Mouse (Mus musculus) cerebellum, adult 2 months (tissue): ENCODE results near the gene Mettl7a1. TPM values are rescaled to one million over a fixed set of nuclear protein-coding genes. Genes with fewer than 3 reads are reported as not detected.
"Not testable (repeated sequence)": the region's sequence is repeated elsewhere in the genome, so short reads cannot be mapped to it uniquely, and the experiment has no call there.

Experiments
- DNase-seq, 2 experiments: peaks; one replicate each; pipeline ENCODE4 v3.0.0; 2021
- H3K27ac ChIP-seq: fragments of 200-500 bp; 2 replicates; pipeline ENCODE4 v1.5.1; 2012; ENCODE audit warnings: low read length, control low read depth, inconsistent platforms; ENCODE audit not compliant: insufficient read depth
- H3K27me3 ChIP-seq: fragments of 200-500 bp; 2 replicates; pipeline ENCODE4 v1.6.1; 2012; ENCODE audit warnings: inconsistent platforms, mild to moderate bottlenecking, low read length, moderate library complexity; ENCODE audit not compliant: control insufficient read depth, insufficient read depth
- H3K4me1 ChIP-seq: fragments of 200-500 bp; 2 replicates; pipeline ENCODE4 v1.6.1; 2011; ENCODE audit warnings: low read length; ENCODE audit not compliant: control insufficient read depth, insufficient read depth
- H3K4me3 ChIP-seq: fragments of 200-500 bp; replicated peaks from 2 replicates; pipeline ENCODE3; 2011; ENCODE audit warnings: mild to moderate bottlenecking, low read depth, low read length, control low read depth; ENCODE audit not compliant: insufficient read depth
- CTCF ChIP-seq: fragments of 200-500 bp; IDR thresholded peaks from 2 replicates; pipeline ENCODE4 v1.5.1; 2011; ENCODE audit warnings: low read depth, mild to moderate bottlenecking, control low read depth, low read length, moderate library complexity, borderline replicate concordance; ENCODE audit not compliant: insufficient read depth
- POLR2A ChIP-seq: fragments of 200-500 bp; IDR thresholded peaks from 2 replicates; pipeline ENCODE4 v1.6.1; 2011; ENCODE audit warnings: low read length, control low read depth, borderline replicate concordance; ENCODE audit not compliant: insufficient read depth
- WGBS: fragments of 180-500 bp; shearing (Covaris S2); methylation state at CpG from one replicate; pipeline ENCODE4 v1.1.7; 2018; 5-methylcytosine and 5-hydroxymethylcytosine counted together
- polyA plus RNA-seq: library from polyadenylated mRNA; depleted of rRNA; stranded (reverse); fragments of >200 nt; gene quantifications from 2 replicates; pipeline ENCODE4 v1.2.3, GENCODE M21; 2012

Mettl7a1 gene
- polyA plus RNA-seq, 1 experiment, result 50.5 TPM

DNA sequence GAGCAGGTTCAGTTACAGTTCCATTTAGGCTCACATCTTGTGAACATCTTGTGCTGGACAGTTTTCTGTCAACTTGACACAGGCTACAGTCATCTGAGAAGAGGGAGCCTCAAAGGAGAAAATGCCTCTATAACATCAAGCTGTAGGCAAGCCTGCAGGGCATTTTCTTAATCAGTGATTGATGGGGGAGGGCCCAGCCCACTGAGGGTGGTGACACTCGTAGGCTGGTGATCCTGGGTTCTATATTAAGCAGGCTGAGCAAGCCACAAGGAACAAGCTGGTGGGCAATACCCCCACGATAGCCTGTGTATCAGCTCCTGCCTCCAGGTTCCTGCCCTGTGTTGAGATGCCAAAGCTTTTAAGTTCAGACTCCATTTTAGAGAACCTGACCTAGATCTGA is 35.0 kb upstream of the Mettl7a1 start:
- no peaks in the 10 kb centered on the region for H3K4me1 ChIP-seq
- H3K27ac ChIP-seq, result no peak overlapping the region
- DNase-seq, result no peak
- no peak for TF ChIP-seq POLR2A
- no peak for TF ChIP-seq CTCF
- no peaks in the 10 kb centered on the region for H3K27me3 ChIP-seq
- no peak overlapping the region for H3K4me3 ChIP-seq
- 78% methylated on average over 2 of the region's 2 CpGs for WGBS

DNA sequence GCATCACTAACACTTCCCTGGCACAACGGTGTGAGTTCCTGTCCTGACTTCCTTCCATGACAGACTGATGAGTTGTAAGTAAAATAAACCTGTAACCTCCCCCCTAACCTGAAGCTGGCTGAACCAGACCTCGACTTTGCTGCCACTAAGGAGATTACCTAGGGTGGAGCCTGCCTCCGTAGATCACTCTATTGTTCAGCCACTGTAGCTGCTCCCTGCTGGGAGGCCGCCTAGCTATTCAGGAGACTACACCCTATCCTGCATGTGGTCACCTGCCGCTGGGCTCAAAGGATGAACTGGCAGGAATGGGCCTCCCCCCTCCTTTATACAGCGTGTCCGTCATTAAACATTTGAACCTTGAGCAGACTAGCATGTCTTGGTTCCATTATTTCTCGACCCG is 34.2 kb upstream of the Mettl7a1 start:
- WGBS, result 28% methylated on average over 9 of the region's 9 CpGs
- TF ChIP-seq POLR2A (no peak), CTCF (no peak)

DNA sequence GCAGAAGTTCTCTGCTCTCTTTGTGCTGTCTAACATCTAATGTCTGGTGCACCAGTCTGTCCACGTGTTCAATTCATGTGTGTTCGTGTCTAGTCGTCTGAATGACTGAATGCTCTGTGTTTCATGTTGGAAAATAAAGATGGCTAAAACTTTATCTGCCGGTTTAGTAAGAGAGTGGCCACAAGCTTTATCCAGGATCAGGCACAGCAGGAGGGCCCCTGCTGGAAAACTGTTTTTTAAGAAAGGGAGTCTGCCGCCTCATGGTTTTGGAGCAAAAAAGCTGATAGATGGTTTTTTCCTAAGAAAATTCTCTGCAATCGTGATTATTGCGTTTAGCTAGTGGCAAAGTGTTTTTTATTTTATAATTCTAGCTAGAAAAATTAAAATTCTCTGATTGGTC is 33.3 kb upstream of the Mettl7a1 start:
- H3K4me3 ChIP-seq, H3K27ac ChIP-seq, H3K27me3 ChIP-seq, DNase-seq, H3K4me1 ChIP-seq: not testable (repeated sequence)
- 47% methylated on average over 7 of the region's 7 CpGs for WGBS

More for the DNA sequence above, 34.2 kb upstream of the Mettl7a1 start:
- Histone ChIP-seq H3K27me3 (no peaks in the 10 kb centered on the region), H3K4me3 (no peak overlapping the region), H3K27ac (no peak overlapping the region), H3K4me1 (no peaks in the 10 kb centered on the region)
- no peak for DNase-seq

DNA sequence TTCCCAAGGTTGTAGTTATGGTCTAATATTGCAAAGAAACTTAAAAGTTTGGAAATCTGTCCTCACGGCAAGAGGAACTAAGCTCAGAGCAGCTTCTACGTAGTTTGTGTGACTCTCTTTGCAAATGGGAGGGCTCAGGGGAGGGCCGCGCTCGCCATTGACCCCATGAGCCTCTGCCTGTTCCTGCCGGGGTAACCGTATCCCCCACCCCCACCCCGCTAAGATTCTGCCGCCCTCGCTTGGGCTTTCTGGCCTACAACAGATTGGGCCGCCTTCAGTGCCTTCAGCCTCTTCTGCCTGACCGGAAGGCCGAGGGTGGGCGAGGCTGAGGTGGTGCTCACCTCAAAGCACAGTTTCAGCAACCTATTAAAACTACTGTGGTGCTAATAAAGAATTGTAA is 32.5 kb upstream of the Mettl7a1 start:
- 72% methylated on average over 14 of the region's 14 CpGs for WGBS
- no peaks in the 10 kb centered on the region for H3K27me3 ChIP-seq
- H3K27ac ChIP-seq, result no peak overlapping the region
- H3K4me3 ChIP-seq, result no peak overlapping the region
- H3K4me1 ChIP-seq, result no peaks in the 10 kb centered on the region
- no peak for DNase-seq
- TF ChIP-seq CTCF, result no peak
- no peak for TF ChIP-seq POLR2A

DNA sequence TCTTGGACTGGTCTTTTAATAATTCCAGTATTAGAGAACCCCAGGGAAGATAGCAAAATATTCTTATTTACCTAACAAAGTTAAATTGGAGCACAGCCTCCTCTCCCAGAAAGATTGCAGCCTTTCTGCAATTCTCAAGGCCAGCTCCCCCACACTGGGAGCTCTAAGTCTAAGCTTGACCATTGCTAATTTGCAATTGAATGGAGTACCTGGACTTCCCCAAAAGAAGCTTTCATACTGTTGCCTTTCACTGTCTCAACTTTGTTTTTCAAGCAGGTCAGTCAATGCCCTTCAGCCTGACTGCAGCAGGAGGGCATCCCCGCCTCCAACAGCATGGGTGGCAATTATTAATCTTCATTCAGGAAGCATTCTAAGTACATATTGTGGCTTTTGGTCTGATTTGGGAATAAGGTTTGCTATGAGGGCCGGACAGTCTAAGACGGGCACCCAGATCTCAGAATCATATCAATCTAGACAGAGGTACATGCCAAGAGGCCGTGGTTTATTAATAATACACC is 30.1 kb upstream of the Mettl7a1 start:
- H3K27ac ChIP-seq, H3K4me3 ChIP-seq, DNase-seq, H3K27me3 ChIP-seq, H3K4me1 ChIP-seq: not testable (repeated sequence)
- 86% methylated on average over 4 of the region's 4 CpGs for WGBS

DNA sequence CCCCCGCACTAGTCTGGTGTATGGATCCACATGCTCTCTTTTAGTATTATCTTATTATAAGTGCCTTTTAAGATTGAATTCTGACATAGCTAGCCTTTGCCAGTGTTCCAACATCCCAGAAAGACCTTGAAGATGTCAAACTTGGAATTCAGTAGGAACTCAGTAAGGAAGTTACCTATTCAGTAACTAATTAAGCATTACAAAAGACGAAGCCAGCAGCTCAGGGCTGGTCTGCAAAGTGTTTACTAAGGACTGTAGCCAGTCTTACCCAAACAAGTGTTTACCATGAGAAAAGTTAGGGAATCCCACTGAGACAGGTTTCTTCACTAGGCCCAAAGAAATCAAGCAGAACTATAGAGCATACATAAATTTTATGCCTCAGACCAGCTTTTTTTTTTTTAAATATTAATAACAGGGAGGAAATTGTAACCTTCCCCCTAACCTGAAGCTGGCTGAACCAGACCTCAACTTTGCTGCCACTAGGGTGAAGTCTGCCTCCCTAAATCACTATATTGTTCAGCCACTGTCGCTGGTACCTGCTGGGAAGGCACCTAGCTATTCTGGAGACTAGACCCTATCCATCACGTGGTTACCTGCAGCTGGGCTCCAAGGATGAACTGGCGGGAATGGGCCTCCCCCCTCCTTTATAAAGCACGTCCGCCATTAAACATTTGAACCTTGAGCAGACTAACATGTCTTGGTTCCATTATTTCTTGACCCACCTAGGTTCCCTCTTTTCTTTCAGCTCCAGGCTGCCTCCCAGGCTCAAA is 29.0 kb upstream of the Mettl7a1 start:
- no peak for TF ChIP-seq CTCF
- TF ChIP-seq POLR2A, result no peak
- no peak overlapping the region for H3K4me3 ChIP-seq

DNA sequence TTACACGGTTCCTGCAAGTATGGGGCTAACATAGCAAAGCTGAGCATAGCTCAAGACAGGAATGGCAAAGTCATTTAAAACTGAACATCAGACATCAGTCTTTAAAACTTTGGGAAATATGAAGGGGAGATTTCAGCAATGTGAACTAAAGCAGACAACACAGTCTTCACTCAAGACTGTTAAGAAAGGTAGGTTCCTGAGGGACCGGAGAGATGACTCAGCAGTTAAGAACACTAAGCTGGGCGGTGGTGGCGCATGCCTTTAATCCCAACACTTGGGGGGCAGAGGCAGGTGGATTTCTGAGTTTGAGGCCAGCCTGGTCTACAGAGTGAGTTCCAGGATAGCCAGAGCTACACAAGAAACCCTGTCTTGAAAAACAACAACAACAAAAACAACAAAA is 27.5 kb upstream of the Mettl7a1 start:
- H3K4me1 ChIP-seq, result no peaks in the 10 kb centered on the region
- H3K27ac ChIP-seq, result no peak overlapping the region
- no peak for TF ChIP-seq POLR2A
- TF ChIP-seq CTCF, result no peak
- DNase-seq, result no peak
- no peaks in the 10 kb centered on the region for H3K27me3 ChIP-seq
- H3K4me3 ChIP-seq, result no peak overlapping the region
- WGBS, result 98% methylated on average over 4 of the region's 4 CpGs

More for the DNA sequence above, 29.0 kb upstream of the Mettl7a1 start:
- Histone ChIP-seq H3K27ac (no peak overlapping the region), H3K27me3 (no peaks in the 10 kb centered on the region), H3K4me1 (no peaks in the 10 kb centered on the region)
- 91% methylated on average over 7 of the region's 7 CpGs for WGBS
- no peak for DNase-seq

DNA sequence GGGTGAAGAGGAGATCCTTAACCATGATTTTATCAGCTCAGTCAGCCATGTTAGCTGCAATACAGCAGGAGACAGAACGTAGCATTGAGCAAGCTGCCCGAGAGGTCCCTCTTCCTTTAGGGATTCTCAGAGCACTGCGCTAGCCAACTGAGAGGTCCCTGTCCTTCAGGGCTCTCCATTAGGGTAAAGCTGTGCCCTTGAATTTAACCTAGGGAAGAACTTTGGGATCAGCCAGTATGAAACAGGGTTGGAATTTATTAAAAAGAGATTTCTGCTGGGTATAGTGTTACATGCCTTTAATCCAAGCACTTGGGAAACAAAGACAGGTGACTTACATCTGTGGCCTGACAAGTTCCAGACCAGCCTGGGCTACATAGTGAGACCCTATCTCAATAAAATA is 26.4 kb upstream of the Mettl7a1 start:
- Histone ChIP-seq H3K27me3 (no peaks in the 10 kb centered on the region), H3K4me1 (no peaks in the 10 kb centered on the region), H3K4me3 (no peak overlapping the region), H3K27ac (no peak overlapping the region)
- 90% methylated on average over 3 of the region's 3 CpGs for WGBS
- DNase-seq, result no peak
- TF ChIP-seq CTCF, result no peak
- no peak for TF ChIP-seq POLR2A
